In the genomic region with DNA sequence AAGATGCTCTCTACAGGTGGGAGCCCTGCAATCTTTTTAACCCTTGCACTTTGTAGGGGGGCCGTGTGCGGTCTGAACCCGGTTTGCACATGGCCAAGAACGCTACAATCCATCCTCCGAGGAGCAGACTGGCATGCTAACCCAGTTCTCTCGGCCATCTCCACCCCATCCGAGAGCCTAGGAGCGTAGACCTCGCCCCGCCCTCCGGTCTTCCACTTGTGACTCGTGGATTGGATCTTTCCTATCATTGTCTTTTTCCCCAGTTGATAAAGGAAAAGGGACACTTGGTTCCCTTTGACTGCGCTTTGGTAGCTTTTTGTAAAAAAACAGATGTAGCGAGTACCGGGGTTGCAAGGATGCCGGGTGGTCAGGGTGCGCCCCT, we compare ENCODE assay signal across 7 mouse cellular contexts. TPM values are rescaled to one million over a fixed set of nuclear protein-coding genes. Genes with fewer than 3 reads are reported as not detected.
DNase-seq lines count a peak whose midpoint lies in the region; ATAC-seq and TF ChIP-seq lines count a peak whose summit lies in the region.

A gene (plus strand): TSS at position 250 of the 382 bp plus-strand sequence.

- H3K4me2 ChIP-seq in heart, embryonic 11.5 days: peak within 1 kb of the TSS; percentile 75
- peak within 1 kb of the TSS; percentile 90 for H3K4me2 ChIP-seq in kidney, embryonic 16.5 days (replicated peaks; ENCODE audit: low read depth, low read length)
- H3K4me2 ChIP-seq in stomach, embryonic 15.5 days: peak within 1 kb of the TSS; percentile 90

- TF ChIP-seq CTCF in E14TG2a.4 (conservative IDR thresholded peaks at IDR 0.05; ENCODE audit: low read length): no peak

- no peak for ATAC-seq in heart, embryonic 11.5 days (replicated peaks; ENCODE audit: insufficient number of reproducible peaks, low FRiP score, low TSS enrichment)
- peak; percentile 33; the same call in 1 of the 2 replicates for ATAC-seq in kidney, embryonic 16.5 days (ENCODE audit: low FRiP score, low TSS enrichment)
- ATAC-seq in stomach, embryonic 15.5 days (ENCODE audit: insufficient read depth, low FRiP score, low read depth): no peak

- peak within 1 kb of the TSS; percentile 99 for H3K9ac ChIP-seq in heart, embryonic 11.5 days (ENCODE audit: low read depth, low read length)
- peak within 1 kb of the TSS; percentile 96 for H3K9ac ChIP-seq in kidney, embryonic 16.5 days (replicated peaks; ENCODE audit: low read length)
- peak within 1 kb of the TSS; percentile 96 for H3K9ac ChIP-seq in stomach, embryonic 15.5 days

- H3K9me3 ChIP-seq in E14TG2a.4 (ENCODE audit: low read length): no peaks in the 10 kb centered on the region
- no peaks in the 10 kb centered on the region for H3K9me3 ChIP-seq in heart, embryonic 11.5 days (replicated peaks; ENCODE audit: control insufficient read depth, low read length)
- H3K9me3 ChIP-seq in kidney, embryonic 16.5 days (ENCODE audit: low read length): no peaks in the 10 kb centered on the region
- H3K9me3 ChIP-seq in stomach, embryonic 15.5 days: no peaks in the 10 kb centered on the region

- H3K27me3 ChIP-seq in E14TG2a.4 (ENCODE audit: insufficient read depth, low read length): no peaks in the 10 kb centered on the region
- H3K27me3 ChIP-seq in heart, embryonic 11.5 days (ENCODE audit: control insufficient read depth, insufficient read depth, low read length): no peaks in the 10 kb centered on the region
- no peaks in the 10 kb centered on the region for H3K27me3 ChIP-seq in kidney, embryonic 16.5 days (ENCODE audit: insufficient read depth, low read length)
- H3K27me3 ChIP-seq in stomach, embryonic 15.5 days (replicated peaks): no peaks in the 10 kb centered on the region

- 1% methylated on average over 17 of the region's 17 CpGs for WGBS in heart, embryonic 11.5 days (ENCODE audit: insufficient replicate concordance)
- under 1% methylated on average over 17 of the region's 17 CpGs for WGBS in kidney, embryonic 16.5 days
- under 1% methylated on average over 17 of the region's 17 CpGs for WGBS in stomach, embryonic 15.5 days

- peak; percentile 63 for DNase-seq in MN1 (ENCODE audit: low spot score)
- peak; percentile 73 for DNase-seq in embryo, embryonic 10 days (ENCODE audit: low spot score)
- DNase-seq in lung, postnatal 25 days (ENCODE audit: low spot score): peak; percentile 27

- peaks cover 50% of the 10 kb centered on the region for H3K36me3 ChIP-seq in E14TG2a.4 (ENCODE audit: insufficient read depth, low read length)
- peaks cover 9% of the 10 kb centered on the region for H3K36me3 ChIP-seq in heart, embryonic 11.5 days (ENCODE audit: control insufficient read depth, insufficient read depth, low read length)
- H3K36me3 ChIP-seq in kidney, embryonic 16.5 days (ENCODE audit: insufficient read depth, low read length): peaks cover 31% of the 10 kb centered on the region
- H3K36me3 ChIP-seq in stomach, embryonic 15.5 days: peaks cover 20% of the 10 kb centered on the region

- peaks cover 70% of the 10 kb centered on the region for H3K4me1 ChIP-seq in E14TG2a.4 (replicated peaks; ENCODE audit: low read depth, low read length)
- H3K4me1 ChIP-seq in heart, embryonic 11.5 days (ENCODE audit: control insufficient read depth, insufficient read depth, low read length): peaks cover 25% of the 10 kb centered on the region
- peaks cover 30% of the 10 kb centered on the region for H3K4me1 ChIP-seq in kidney, embryonic 16.5 days (ENCODE audit: insufficient read depth, low read length)
- H3K4me1 ChIP-seq in stomach, embryonic 15.5 days: peaks cover 26% of the 10 kb centered on the region

- peak within 1 kb of the TSS; percentile 99 for H3K4me3 ChIP-seq in E14TG2a.4 (replicated peaks; ENCODE audit: low read length)
- peak within 1 kb of the TSS; percentile 96 for H3K4me3 ChIP-seq in heart, embryonic 11.5 days (ENCODE audit: low read depth, low read length)
- peak within 1 kb of the TSS; percentile 85 for H3K4me3 ChIP-seq in kidney, embryonic 16.5 days (ENCODE audit: low read length)
- peak within 1 kb of the TSS; percentile 97 for H3K4me3 ChIP-seq in stomach, embryonic 15.5 days (replicated peaks)

- peak within 1 kb of the TSS; percentile 97 for H3K27ac ChIP-seq in heart, embryonic 11.5 days (ENCODE audit: low read depth, low read length)
- peak within 1 kb of the TSS; percentile 94 for H3K27ac ChIP-seq in kidney, embryonic 16.5 days (ENCODE audit: low read length)
- peak within 1 kb of the TSS; percentile 96 for H3K27ac ChIP-seq in stomach, embryonic 15.5 days

RNA-seq across cellular contexts. Expression of the gene that starts here (rescaled TPM):
- 3.5 and 4.0 TPM in 2 replicates for polyA plus RNA-seq in heart, embryonic 11.5 days (2014; fragmentation: Nextera tagmentation; extraction: Ambion mirVana)
- polyA plus RNA-seq in kidney, embryonic 16.5 days (2015; fragmentation: Nextera tagmentation; extraction: Ambion mirVana): 11.5 and 14.0 TPM in 2 replicates
- 3.1 and 5.0 TPM in 2 replicates for polyA plus RNA-seq in stomach, embryonic 15.5 days (2015; fragmentation: Nextera tagmentation; extraction: Ambion mirVana)
